Mouse (Mus musculus): ENCODE measurements around the gene Iqgap1. TPM values are rescaled to one million over a fixed set of nuclear protein-coding genes. Genes with fewer than 3 reads are reported as not detected.
A peak's percentile ranks its signal among the peaks of the same experiment; 100 is the strongest.

The Iqgap1 gene
- polyA plus RNA-seq, 1 experiment from 2014 or later: 92.3 TPM

GRCm38 (mm10) chr7:80778958-80779669 lies 46.7 kb downstream of the Iqgap1 start:
- peak; percentile 85 for ATAC-seq (ENCODE audit: insufficient read depth)
- WGBS: 52% methylated on average over 12 of the region's 12 CpGs
- H3K27ac ChIP-seq (ENCODE audit: low read depth): peak overlapping the region; percentile 95
- H3K4me1 ChIP-seq (ENCODE audit: insufficient read depth): peaks cover 17% of the 10 kb centered on the region
- H3K4me3 ChIP-seq (ENCODE audit: low read depth, low read length): no peak overlapping the region
- no peak overlapping the region for H3K9ac ChIP-seq
- H3K4me2 ChIP-seq: peak overlapping the region; percentile 46; the same call in 1 of the 2 replicates
- H3K9me3 ChIP-seq (ENCODE audit: low read depth, low read length): no peaks in the 10 kb centered on the region
- DNase-seq: peak; percentile 81
- 0 out of 2 replicates have a peak, but pooled peaks cover 3% of the 10 kb centered on the region for H3K36me3 ChIP-seq (ENCODE audit: insufficient read depth)
- no peaks in the 10 kb centered on the region for H3K27me3 ChIP-seq (ENCODE audit: insufficient read depth, low read length)
- TF ChIP-seq CTCF (IDR thresholded peaks at IDR 0.05; ENCODE audit: low read depth): no peak

DNA sequence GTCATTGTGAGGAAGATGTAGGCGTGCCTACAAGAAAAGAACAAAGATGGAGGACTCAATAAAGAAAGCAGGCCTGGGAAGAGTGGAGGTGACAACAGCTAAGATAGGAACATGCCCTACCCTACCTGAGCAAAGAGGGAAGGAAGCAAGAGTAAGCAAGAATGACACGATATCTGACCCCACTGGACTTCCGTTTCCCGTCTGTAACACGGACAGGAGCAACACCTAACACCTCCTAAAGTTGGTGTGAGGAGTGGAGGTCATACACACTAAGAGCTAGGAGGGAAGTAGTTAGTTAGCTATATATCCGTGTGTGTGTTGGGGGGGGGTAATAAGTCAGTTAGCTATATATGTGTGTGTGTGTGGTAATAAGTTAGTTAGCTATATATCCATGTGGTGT lies 47.4 kb downstream of the Iqgap1 start:
- no peak for TF ChIP-seq CTCF (IDR thresholded peaks at IDR 0.05; ENCODE audit: low read depth)
- Histone ChIP-seq H3K4me2 (no peak overlapping the region), H3K4me3 (ENCODE audit: low read depth, low read length) (no peak overlapping the region), H3K4me1 (ENCODE audit: insufficient read depth) (peaks cover 15% of the 10 kb centered on the region), H3K9me3 (ENCODE audit: low read depth, low read length) (no peaks in the 10 kb centered on the region), H3K27ac (ENCODE audit: low read depth) (0 out of 2 replicates have a peak overlapping the region, but pooled peaks have one; percentile 27), H3K27me3 (ENCODE audit: insufficient read depth, low read length) (no peaks in the 10 kb centered on the region), H3K36me3 (ENCODE audit: insufficient read depth) (0 out of 2 replicates have a peak, but pooled peaks cover 3% of the 10 kb centered on the region), H3K9ac (no peak overlapping the region)
- ATAC-seq (ENCODE audit: insufficient read depth): no peak
- WGBS: 84% methylated on average over 6 of the region's 6 CpGs
- DNase-seq: no peak

DNA sequence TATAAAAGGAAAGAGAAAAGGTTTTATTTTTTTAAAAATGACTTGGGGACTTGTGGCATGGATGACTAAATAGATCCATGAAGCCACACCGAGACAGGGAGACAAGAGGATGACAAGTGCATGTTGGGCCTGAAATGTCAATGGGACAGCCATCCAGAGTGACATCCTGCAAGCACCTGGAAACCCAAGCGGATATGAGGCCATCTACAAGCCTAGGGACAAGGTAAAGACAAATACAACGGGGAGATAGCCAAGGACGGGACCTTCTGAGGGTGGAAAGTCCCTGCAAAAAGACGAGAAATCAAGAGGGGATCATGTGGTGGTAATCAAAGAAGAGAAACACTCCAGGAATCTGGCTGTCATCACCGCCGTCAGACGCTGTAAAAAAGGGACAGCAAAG lies 48.6 kb downstream of the Iqgap1 start:
- no peaks in the 10 kb centered on the region for H3K27me3 ChIP-seq (ENCODE audit: insufficient read depth, low read length)
- DNase-seq (no peak), ATAC-seq (ENCODE audit: insufficient read depth) (no peak)
- 53% methylated on average over 8 of the region's 8 CpGs for WGBS
- peaks cover 12% of the 10 kb centered on the region for H3K4me1 ChIP-seq (ENCODE audit: insufficient read depth)
- H3K36me3 ChIP-seq (ENCODE audit: insufficient read depth): 0 out of 2 replicates have a peak, but pooled peaks cover 3% of the 10 kb centered on the region
- no peak overlapping the region for H3K4me3 ChIP-seq (ENCODE audit: low read depth, low read length)
- H3K27ac ChIP-seq (ENCODE audit: low read depth): no peak overlapping the region
- no peaks in the 10 kb centered on the region for H3K9me3 ChIP-seq (ENCODE audit: low read depth, low read length)
- no peak overlapping the region for H3K4me2 ChIP-seq
- no peak for TF ChIP-seq CTCF (IDR thresholded peaks at IDR 0.05; ENCODE audit: low read depth)
- no peak overlapping the region for H3K9ac ChIP-seq

DNA sequence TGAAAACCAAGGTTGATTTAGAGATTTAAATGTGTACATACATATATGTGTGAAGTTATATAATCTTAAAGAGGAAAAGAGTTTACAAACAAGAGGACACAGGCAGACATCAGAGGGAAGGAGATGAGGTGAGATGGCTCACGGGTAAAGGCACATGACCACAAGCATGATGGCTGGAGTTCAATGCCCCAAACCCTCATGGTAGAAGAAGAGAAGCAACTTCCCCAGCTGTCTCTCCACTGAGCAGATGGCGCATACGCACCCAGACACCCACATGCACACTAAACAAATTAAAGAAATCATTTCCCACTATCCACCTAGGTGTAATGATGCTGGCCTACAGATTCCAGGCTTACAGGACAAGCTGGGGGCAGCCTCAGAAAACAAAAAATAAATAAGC lies 49.7 kb downstream of the Iqgap1 start:
- ATAC-seq (ENCODE audit: insufficient read depth): no peak
- TF ChIP-seq CTCF (IDR thresholded peaks at IDR 0.05; ENCODE audit: low read depth): no peak
- no peak for DNase-seq
- no peaks in the 10 kb centered on the region for H3K9me3 ChIP-seq (ENCODE audit: low read depth, low read length)
- H3K4me2 ChIP-seq: no peak overlapping the region
- no peak overlapping the region for H3K27ac ChIP-seq (ENCODE audit: low read depth)
- no peaks in the 10 kb centered on the region for H3K27me3 ChIP-seq (ENCODE audit: insufficient read depth, low read length)
- no peak overlapping the region for H3K9ac ChIP-seq
- peaks cover 4% of the 10 kb centered on the region; the same call in 1 of the 2 replicates for H3K4me1 ChIP-seq (ENCODE audit: insufficient read depth)
- H3K4me3 ChIP-seq (ENCODE audit: low read depth, low read length): no peak overlapping the region
- 92% methylated on average over 3 of the region's 3 CpGs for WGBS
- H3K36me3 ChIP-seq (ENCODE audit: insufficient read depth): 0 out of 2 replicates have a peak, but pooled peaks cover 3% of the 10 kb centered on the region

GRCm38 (mm10) chr7:80775448-80775904 lies 50.3 kb downstream of the Iqgap1 start:
- Histone ChIP-seq H3K4me2 (no peak overlapping the region), H3K36me3 (ENCODE audit: insufficient read depth) (0 out of 2 replicates have a peak, but pooled peaks cover 3% of the 10 kb centered on the region), H3K27me3 (ENCODE audit: insufficient read depth, low read length) (no peaks in the 10 kb centered on the region), H3K9me3 (ENCODE audit: low read depth, low read length) (no peaks in the 10 kb centered on the region), H3K27ac (ENCODE audit: low read depth) (no peak overlapping the region), H3K4me3 (ENCODE audit: low read depth, low read length) (no peak overlapping the region), H3K9ac (no peak overlapping the region), H3K4me1 (ENCODE audit: insufficient read depth) (peaks cover 4% of the 10 kb centered on the region; the same call in 1 of the 2 replicates)
- no peak for DNase-seq
- no peak for TF ChIP-seq CTCF (IDR thresholded peaks at IDR 0.05; ENCODE audit: low read depth)
- no peak for ATAC-seq (ENCODE audit: insufficient read depth)
- WGBS: 76% methylated on average over 10 of the region's 10 CpGs

DNA sequence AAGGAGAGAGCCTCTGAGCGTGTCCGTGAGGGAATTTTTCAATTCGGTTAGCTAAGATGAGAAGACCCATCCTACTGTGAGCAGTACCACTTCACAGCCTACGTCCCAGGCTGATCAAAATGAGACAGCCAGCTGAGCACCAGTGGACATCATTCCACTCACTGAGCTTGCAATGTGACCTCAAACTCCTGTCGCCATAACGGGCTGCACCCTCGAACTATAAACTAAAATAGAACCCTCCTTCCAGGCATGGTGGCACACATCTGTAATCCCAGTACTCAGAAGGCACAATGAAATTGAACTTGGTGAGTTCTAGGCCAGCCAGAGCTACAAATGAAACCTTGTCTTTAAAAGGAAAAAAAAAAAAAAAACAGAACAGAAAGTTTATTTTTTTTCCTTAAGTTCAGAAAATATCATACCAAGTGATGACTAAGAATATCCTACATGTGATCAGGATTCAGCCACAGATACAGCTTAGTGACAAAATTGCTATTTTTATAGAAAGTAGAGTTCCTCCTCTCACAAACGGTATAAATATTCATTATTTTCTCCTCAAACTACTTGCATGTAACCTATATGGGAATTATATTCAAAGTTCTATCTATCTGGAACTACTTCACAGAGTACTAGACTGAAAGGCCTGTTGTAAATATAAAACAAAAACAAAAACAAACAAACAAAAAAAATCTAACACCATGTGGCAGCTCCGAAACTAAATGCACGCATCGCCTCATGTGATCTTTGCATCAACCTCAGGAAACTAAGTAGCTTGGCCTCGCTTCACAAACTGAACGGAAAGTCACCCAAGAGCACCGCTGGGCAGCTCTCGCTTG lies 50.9 kb downstream of the Iqgap1 start:
- Histone ChIP-seq H3K4me3 (ENCODE audit: low read depth, low read length) (no peak overlapping the region), H3K4me2 (no peak overlapping the region), H3K36me3 (ENCODE audit: insufficient read depth) (0 out of 2 replicates have a peak, but pooled peaks cover 3% of the 10 kb centered on the region), H3K4me1 (ENCODE audit: insufficient read depth) (peaks cover 1% of the 10 kb centered on the region; the same call in 1 of the 2 replicates), H3K27me3 (ENCODE audit: insufficient read depth, low read length) (no peaks in the 10 kb centered on the region), H3K9me3 (ENCODE audit: low read depth, low read length) (no peaks in the 10 kb centered on the region), H3K9ac (no peak overlapping the region), H3K27ac (ENCODE audit: low read depth) (no peak overlapping the region)
- 86% methylated on average over 15 of the region's 15 CpGs for WGBS
- DNase-seq (no peak), ATAC-seq (ENCODE audit: insufficient read depth) (no peak)
- no peak for TF ChIP-seq CTCF (IDR thresholded peaks at IDR 0.05; ENCODE audit: low read depth)
